In genomic region chr4:41741158-41741560, GRCm38 (mm10) we compare ENCODE assay signal across 8 mouse cellular contexts. TPM values are rescaled to one million over a fixed set of nuclear protein-coding genes. Genes with fewer than 3 reads are reported as not detected.
DNase-seq lines count a peak whose midpoint lies in the region; ATAC-seq lines count a peak whose summit lies in the region.

No protein-coding gene starts in this region.

- peaks cover 13% of the 10 kb centered on the region for H3K79me2 ChIP-seq in macrophage (ENCODE audit: inconsistent target)

- H3K9ac ChIP-seq in hindbrain, embryonic 15.5 days: peak overlapping the region; percentile 86

- no peaks in the 10 kb centered on the region for H3K9me3 ChIP-seq in hindbrain, embryonic 15.5 days

- H3K4me3 ChIP-seq in hindbrain, embryonic 15.5 days: peak overlapping the region; percentile 87
- H3K4me3 ChIP-seq in macrophage (ENCODE audit: inconsistent target): peak overlapping the region; percentile 65

- peaks cover 23% of the 10 kb centered on the region for H3K4me1 ChIP-seq in hindbrain, embryonic 15.5 days (replicated peaks)

- peaks cover 9% of the 10 kb centered on the region for H3K36me3 ChIP-seq in hindbrain, embryonic 15.5 days
- no peaks in the 10 kb centered on the region for H3K36me3 ChIP-seq in macrophage (ENCODE audit: inconsistent target)

- peak; percentile 96 for ATAC-seq in hindbrain, embryonic 15.5 days (ENCODE audit: low FRiP score, low read depth)

- DNase-seq in R1 (ENCODE audit: low read depth, low spot score): peak; percentile 99
- peak; percentile 95 to 96 for DNase-seq in cerebellum, postnatal 25 days
- DNase-seq in frontal cortex, postnatal 25 days (ENCODE audit: low spot score in 2 of 2): peak; percentile 86 to 91
- DNase-seq in left cerebral cortex, adult 18-20 months (ENCODE audit: low spot score in 2 of 2): peak; percentile 89 to 95
- DNase-seq in right cerebral cortex, adult 18-20 months: peak; percentile 96
- DNase-seq in urinary bladder, postnatal 10 days (ENCODE audit: low spot score): peak; percentile 63

- WGBS in hindbrain, embryonic 15.5 days: under 1% methylated on average over 27 of the region's 27 CpGs
- WGBS in macrophage (ENCODE audit: missing documents): 2% methylated on average over 27 of the region's 27 CpGs

- peak overlapping the region; percentile 87 for H3K4me2 ChIP-seq in hindbrain, embryonic 15.5 days

- H3K27ac ChIP-seq in hindbrain, embryonic 15.5 days (replicated peaks): peak overlapping the region; percentile 90
- H3K27ac ChIP-seq in macrophage: peak overlapping the region; percentile 73

- H3K27me3 ChIP-seq in hindbrain, embryonic 15.5 days: no peaks in the 10 kb centered on the region

RNA-seq across cellular contexts. Expression of gene Arid3c, which starts 10.2 kb away (rescaled TPM):
- polyA plus RNA-seq in hindbrain, embryonic 15.5 days (2015; fragmentation: Nextera tagmentation; extraction: Ambion mirVana): 0.86 and 1.1 TPM in 2 replicates
- total RNA-seq in left cerebral cortex, adult 18-20 months (2021): 1 to 10 TPM in 1 of 2 experiments, under 1 TPM in 1; 0.80 to 1.3 TPM
- total RNA-seq in macrophage (2018; cell fraction: chromatin; rRNA removed): not detected
- total RNA-seq in macrophage (2018; cell fraction: cytosol; rRNA removed): not detected
- total RNA-seq in macrophage (2018; cell fraction: nucleus; rRNA removed): not detected
- polyA plus RNA-seq in macrophage (2018): not detected in 3 replicates

RNA-seq across cellular contexts. Expression of gene Galt, which starts 13.9 kb away (rescaled TPM):
- 48.0 and 53.9 TPM in 2 replicates for polyA plus RNA-seq in hindbrain, embryonic 15.5 days (2015; fragmentation: Nextera tagmentation; extraction: Ambion mirVana)
- 10 to 100 TPM; 66.6 to 79.6 TPM for total RNA-seq in left cerebral cortex, adult 18-20 months (2021)
- total RNA-seq in macrophage (2018; cell fraction: chromatin; rRNA removed): 10 to 100 TPM in 23 of 26 experiments, 1 to 10 TPM in 3; 3.7 to 81.1 (median 36.6) TPM
- 10 to 100 TPM; 11.1 to 29.0 (median 20.4) TPM for total RNA-seq in macrophage (2018; cell fraction: cytosol; rRNA removed)
- total RNA-seq in macrophage (2018; cell fraction: nucleus; rRNA removed): 10 to 100 TPM in 23 of 26 experiments, 1 to 10 TPM in 3; 7.9 to 56.8 (median 28.9) TPM
- 18.2 to 19.2 TPM (median 18.2 TPM) in 3 replicates for polyA plus RNA-seq in macrophage (2018)

RNA-seq across cellular contexts. Expression of gene Sigmar1, which starts 14.8 kb away (rescaled TPM):
- 78.5 and 79.3 TPM in 2 replicates for polyA plus RNA-seq in hindbrain, embryonic 15.5 days (2015; fragmentation: Nextera tagmentation; extraction: Ambion mirVana)
- total RNA-seq in left cerebral cortex, adult 18-20 months (2021): 10 to 100 TPM; 49.5 to 58.6 TPM
- total RNA-seq in macrophage (2018; cell fraction: chromatin; rRNA removed): 10 to 100 TPM in 7 of 26 experiments, 1 to 10 TPM in 16, under 1 TPM in 1, not detected in 2; 0.87 to 16.9 (median 7.5) TPM
- total RNA-seq in macrophage (2018; cell fraction: cytosol; rRNA removed): 10 to 100 TPM; 24.4 to 43.7 (median 35.3) TPM
- total RNA-seq in macrophage (2018; cell fraction: nucleus; rRNA removed): 10 to 100 TPM in 25 of 26 experiments, 1 to 10 TPM in 1; 7.2 to 53.4 (median 21.4) TPM
- polyA plus RNA-seq in macrophage (2018): 37.5 to 72.4 TPM (median 70.3 TPM) in 3 replicates

RNA-seq across cellular contexts. Expression of gene Dctn3, which starts 18.2 kb away (rescaled TPM):
- polyA plus RNA-seq in hindbrain, embryonic 15.5 days (2015; fragmentation: Nextera tagmentation; extraction: Ambion mirVana): 298 and 299 TPM in 2 replicates
- total RNA-seq in left cerebral cortex, adult 18-20 months (2021): 100 to 1,000 TPM; 166 to 172 TPM
- 10 to 100 TPM in 14 of 26 experiments, 1 to 10 TPM in 12; 2.7 to 20.1 (median 10.4) TPM for total RNA-seq in macrophage (2018; cell fraction: chromatin; rRNA removed)
- total RNA-seq in macrophage (2018; cell fraction: cytosol; rRNA removed): 10 to 100 TPM; 59.2 to 85.1 (median 73.9) TPM
- total RNA-seq in macrophage (2018; cell fraction: nucleus; rRNA removed): 10 to 100 TPM in 24 of 26 experiments, 1 to 10 TPM in 2; 8.5 to 36.2 (median 21.4) TPM
- polyA plus RNA-seq in macrophage (2018): 34.4 to 93.4 TPM (median 69.6 TPM) in 3 replicates

RNA-seq across cellular contexts. Expression of gene Rpp25l, which starts 27.8 kb away (rescaled TPM):
- polyA plus RNA-seq in hindbrain, embryonic 15.5 days (2015; fragmentation: Nextera tagmentation; extraction: Ambion mirVana): 58.7 and 58.8 TPM in 2 replicates
- total RNA-seq in left cerebral cortex, adult 18-20 months (2021): 10 to 100 TPM; 32.5 to 37.1 TPM
- 1 to 10 TPM in 18 of 26 experiments, under 1 TPM in 1, not detected in 7; 0.86 to 5.8 (median 2.7) TPM for total RNA-seq in macrophage (2018; cell fraction: chromatin; rRNA removed)
- total RNA-seq in macrophage (2018; cell fraction: cytosol; rRNA removed): 10 to 100 TPM in 22 of 26 experiments, 1 to 10 TPM in 4; 6.7 to 22.1 (median 15.7) TPM
- total RNA-seq in macrophage (2018; cell fraction: nucleus; rRNA removed): 10 to 100 TPM in 2 of 26 experiments, 1 to 10 TPM in 24; 1.0 to 13.8 (median 4.4) TPM
- polyA plus RNA-seq in macrophage (2018): 6.4 to 25.9 TPM (median 19.8 TPM) in 3 replicates

Comparison
In these comparisons a context has a peak if more than half of its experiments do, and no peak if none do; other contexts are left out.
1. Peak in every context shown above with its lines: DNase-seq, ATAC-seq, H3K4me3 ChIP-seq and H3K27ac ChIP-seq.